Mouse (Mus musculus) liver, adult 2 months (tissue): ENCODE measurements around the gene Ddit4. TPM values are rescaled to one million over a fixed set of nuclear protein-coding genes. Genes with fewer than 3 reads are reported as not detected.
A peak's percentile ranks its signal among the peaks of the same experiment; 100 is the strongest.

Experiments
- DNase-seq: peaks from one replicate; pipeline ENCODE4 v3.0.0-alpha.2; 2011; ENCODE audit warnings: low read depth, low spot score; ENCODE audit errors: extremely low read depth
- H3K27ac ChIP-seq: fragments of 200-500 bp; replicated peaks from 2 replicates; pipeline ENCODE4 v1.5.1; 2012; ENCODE audit warnings: low read depth, mild to moderate bottlenecking, control low read depth, inconsistent platforms, low read length; ENCODE audit not compliant: insufficient read depth
- H3K27me3 ChIP-seq: fragments of 200-500 bp; 2 replicates; pipeline ENCODE4 v1.6.1; 2012; ENCODE audit warnings: mild to moderate bottlenecking, moderate library complexity, low read length, inconsistent platforms; ENCODE audit not compliant: control insufficient read depth, insufficient read depth
- H3K36me3 ChIP-seq: fragments of 200-500 bp; 2 replicates; pipeline ENCODE4 v1.6.1; 2012; ENCODE audit warnings: low read length, inconsistent platforms; ENCODE audit not compliant: control insufficient read depth, insufficient read depth
- H3K4me1 ChIP-seq: fragments of 200-500 bp; 2 replicates; pipeline ENCODE4 v1.6.1; 2011; ENCODE audit warnings: low read length; ENCODE audit not compliant: control insufficient read depth, insufficient read depth
- H3K4me3 ChIP-seq: fragments of 200-500 bp; 2 replicates; pipeline ENCODE4 v1.5.1; 2011; ENCODE audit warnings: low read depth, mild to moderate bottlenecking, control low read depth, low read length, moderate library complexity; ENCODE audit not compliant: insufficient read depth
- H3K79me2 ChIP-seq: fragments of 200-500 bp; 2 replicates; pipeline ENCODE4 v1.6.1; 2012; ENCODE audit warnings: inconsistent platforms, mild to moderate bottlenecking, low read length, moderate library complexity; ENCODE audit not compliant: control insufficient read depth, insufficient read depth
- H3K9ac ChIP-seq: fragments of 200-500 bp; 2 replicates; pipeline ENCODE4 v1.6.1; 2012; ENCODE audit warnings: low read depth, mild to moderate bottlenecking, control low read depth, inconsistent platforms, low read length
- CTCF ChIP-seq: fragments of 200-500 bp; IDR thresholded peaks from 2 replicates; pipeline ENCODE4 v1.5.1; 2011; ENCODE audit warnings: low read depth, low read length, control low read depth
- POLR2A ChIP-seq: fragments of 200-500 bp; IDR thresholded peaks from 2 replicates; pipeline ENCODE4 v1.6.1; 2011; ENCODE audit warnings: low read length, control low read depth; ENCODE audit not compliant: insufficient read depth; ENCODE audit errors: extremely low read depth
- WGBS: fragments of 180-500 bp; shearing (Covaris S2); methylation state at CpG from one replicate; pipeline ENCODE4 v1.1.7; 2018; 5-methylcytosine and 5-hydroxymethylcytosine counted together
- polyA plus RNA-seq: library from polyadenylated mRNA; depleted of rRNA; stranded (reverse); fragments of >200 nt; gene quantifications from 2 replicates; pipeline ENCODE4 v1.2.3, GENCODE M21; 2012
- total RNA-seq: library from RNA; depleted of rRNA; stranded (reverse); fragments of >200 nt; gene quantifications from 2 replicates; pipeline ENCODE4 v1.2.3, GENCODE M21; 2014

Ddit4 gene
- total and polyA plus RNA-seq, 2 experiments, result 8.8 to 13.6 TPM

- no peak overlapping the region for H3K27ac ChIP-seq
- 64% methylated on average over 15 of the region's 15 CpGs for WGBS
- no peaks in the 10 kb centered on the region for H3K79me2 ChIP-seq
- no peak for TF ChIP-seq CTCF
- no peak for TF ChIP-seq POLR2A
- no peaks in the 10 kb centered on the region for H3K27me3 ChIP-seq
- peak overlapping the region; percentile 78 for H3K4me3 ChIP-seq
- no peaks in the 10 kb centered on the region for H3K36me3 ChIP-seq
- H3K4me1 ChIP-seq, result peaks cover 12% of the 10 kb centered on the region
- DNase-seq, result peak; percentile 18
- H3K9ac ChIP-seq, result peak overlapping the region; percentile 82
Observed at GRCm38 (mm10) chr10:59949783-59950605, 1.6 kb downstream of the Ddit4 start.

GRCm38 (mm10) chr10:59949255-59949648 is 2.4 kb downstream of the Ddit4 start:
- DNase-seq, result peak; percentile 70
- TF ChIP-seq POLR2A (no peak), CTCF (no peak)
- no peak overlapping the region for H3K4me3 ChIP-seq
- no peak overlapping the region for H3K27ac ChIP-seq
- H3K4me1 ChIP-seq, result peaks cover 12% of the 10 kb centered on the region
- no peaks in the 10 kb centered on the region for H3K79me2 ChIP-seq
- no peak overlapping the region for H3K9ac ChIP-seq
- no peaks in the 10 kb centered on the region for H3K36me3 ChIP-seq
- 8% methylated on average over 1 of the region's 1 CpGs for WGBS
- no peaks in the 10 kb centered on the region for H3K27me3 ChIP-seq

- Histone ChIP-seq H3K36me3 (no peaks in the 10 kb centered on the region), H3K4me1 (peaks cover 12% of the 10 kb centered on the region), H3K27ac (no peak overlapping the region), H3K27me3 (no peaks in the 10 kb centered on the region), H3K9ac (no peak overlapping the region), H3K79me2 (no peaks in the 10 kb centered on the region), H3K4me3 (no peak overlapping the region)
- TF ChIP-seq CTCF (no peak), POLR2A (no peak)
- peak; percentile 37 for DNase-seq
- 61% methylated on average over 6 of the region's 6 CpGs for WGBS
Observed at GRCm38 (mm10) chr10:59948363-59949254, 3.0 kb downstream of the Ddit4 start.

- Histone ChIP-seq H3K4me1 (peaks cover 20% of the 10 kb centered on the region), H3K27ac (no peak overlapping the region), H3K27me3 (no peaks in the 10 kb centered on the region), H3K9ac (no peak overlapping the region), H3K4me3 (no peak overlapping the region), H3K79me2 (no peaks in the 10 kb centered on the region), H3K36me3 (no peaks in the 10 kb centered on the region)
- 77% methylated on average over 7 of the region's 7 CpGs for WGBS
- TF ChIP-seq CTCF (no peak), POLR2A (no peak)
- DNase-seq, result no peak
Observed at GRCm38 (mm10) chr10:59947296-59948073, 4.1 kb downstream of the Ddit4 start.

- H3K4me3 ChIP-seq, result no peak overlapping the region
- H3K27ac ChIP-seq, result no peak overlapping the region
- H3K4me1 ChIP-seq, result peaks cover 17% of the 10 kb centered on the region
- no peaks in the 10 kb centered on the region for H3K36me3 ChIP-seq
- DNase-seq, result no peak
- H3K27me3 ChIP-seq, result no peaks in the 10 kb centered on the region
- H3K79me2 ChIP-seq, result no peaks in the 10 kb centered on the region
- no peak for TF ChIP-seq CTCF
- TF ChIP-seq POLR2A, result no peak
- 94% methylated on average over 5 of the region's 5 CpGs for WGBS
- no peak overlapping the region for H3K9ac ChIP-seq
Observed at GRCm38 (mm10) chr10:59946362-59946761, 5.3 kb downstream of the Ddit4 start.
